Mouse (Mus musculus) stomach, postnatal 0 days (tissue): Measurements from ENCODE around the gene Rps6kl1.

Experiments used
- CTCF ChIP-seq: IDR thresholded peaks from 2 replicates; pipeline ENCODE4 v1.5.1; 2016; ENCODE audit warnings: antibody characterized with exemption, low read depth, mild to moderate bottlenecking, moderate library complexity
- EP300 ChIP-seq: optimal IDR thresholded peaks from 2 replicates; pipeline ENCODE3; 2016; ENCODE audit warnings: antibody characterized with exemption

DNA sequence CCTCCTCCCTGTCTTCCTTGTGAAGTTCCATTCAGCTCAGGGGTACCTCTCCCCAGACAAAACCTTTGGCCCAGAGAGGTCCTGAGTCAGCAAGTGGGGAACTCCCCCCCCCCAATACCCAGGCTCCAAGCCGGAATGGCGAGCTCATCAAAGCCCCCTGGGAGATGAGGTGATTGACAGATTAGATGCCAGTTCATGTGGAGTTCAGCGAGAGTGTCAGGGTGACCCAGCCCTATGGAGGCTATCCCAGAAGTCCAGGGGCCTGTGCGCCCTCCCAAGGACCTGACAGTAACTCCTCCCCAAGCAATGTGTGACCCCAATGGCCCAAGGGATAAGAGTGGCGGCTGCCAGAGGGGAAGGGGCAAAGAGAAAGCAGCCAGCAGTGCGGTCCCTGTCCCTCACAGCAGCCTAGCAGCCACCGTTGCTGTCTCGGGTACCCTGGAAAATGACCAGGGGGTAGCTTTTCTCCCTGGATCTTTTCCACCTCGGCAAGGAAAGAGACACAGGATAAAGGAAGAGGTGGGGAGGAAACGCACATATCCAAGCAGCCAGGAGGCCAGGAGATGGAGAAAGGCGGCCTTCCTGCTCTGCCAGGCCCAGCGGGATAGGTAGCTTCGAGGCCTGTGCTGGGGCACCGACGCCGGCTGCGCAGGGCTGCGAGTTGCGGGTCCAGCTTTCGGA, 603 bp downstream of the Rps6kl1 start:
- TF ChIP-seq CTCF: no peak
- TF ChIP-seq EP300: no peak
